Mouse (Mus musculus): ENCODE data around the gene Sdr42e1. TPM values are rescaled to one million over a fixed set of nuclear protein-coding genes. Genes with fewer than 3 reads are reported as not detected.

The Sdr42e1 gene
- polyA plus RNA-seq, 1 experiment = not detected

- no peak overlapping the region for H3K27ac ChIP-seq (ENCODE audit: insufficient read depth, low read depth, low read length)
- H3K4me1 ChIP-seq (ENCODE audit: control insufficient read depth, insufficient read depth, low read length) = peaks cover 4% of the 10 kb centered on the region; the same call in 1 of the 2 replicates
- WGBS = 63% methylated on average over 8 of the region's 8 CpGs
- H3K4me3 ChIP-seq (ENCODE audit: insufficient read depth, low read depth, low read length) = no peak overlapping the region
- TF ChIP-seq CTCF (IDR thresholded peaks at IDR 0.05; ENCODE audit: insufficient read depth, low read depth, low read length) = no peak
- no peak for TF ChIP-seq POLR2A (IDR thresholded peaks at IDR 0.05; ENCODE audit: insufficient read depth, low read depth, low read length)
Measured at GRCm38 (mm10) chr8:117700699-117701098, 27.2 kb upstream of the Sdr42e1 start.

DNA sequence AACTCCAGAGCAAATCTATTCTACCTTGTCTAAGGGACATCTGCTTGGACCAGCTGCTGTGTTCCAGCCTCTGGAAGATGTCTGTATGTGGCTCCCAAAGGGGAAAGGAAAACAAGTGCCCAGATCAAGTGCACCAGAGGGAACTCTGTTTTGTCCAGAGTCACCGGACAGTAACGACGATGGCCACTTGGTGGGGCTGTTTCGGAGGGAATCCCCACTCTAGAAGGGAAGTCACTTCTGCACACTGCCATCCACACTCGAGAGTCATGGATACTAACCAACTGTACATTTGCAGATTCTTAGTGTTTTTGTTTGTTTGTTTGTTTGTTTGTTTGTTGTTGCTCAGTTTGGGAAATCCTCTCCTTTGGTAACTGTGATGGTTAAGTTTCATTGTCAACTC, 23.8 kb upstream of the Sdr42e1 start:
- Histone ChIP-seq H3K4me1 (ENCODE audit: control insufficient read depth, insufficient read depth, low read length) (peaks cover 4% of the 10 kb centered on the region; the same call in 1 of the 2 replicates), H3K4me3 (ENCODE audit: insufficient read depth, low read depth, low read length) (no peak overlapping the region), H3K27ac (ENCODE audit: insufficient read depth, low read depth, low read length) (no peak overlapping the region)
- no peak for TF ChIP-seq CTCF (IDR thresholded peaks at IDR 0.05; ENCODE audit: insufficient read depth, low read depth, low read length)
- TF ChIP-seq POLR2A (IDR thresholded peaks at IDR 0.05; ENCODE audit: insufficient read depth, low read depth, low read length) = no peak
- 45% methylated on average over 5 of the region's 5 CpGs for WGBS

DNA sequence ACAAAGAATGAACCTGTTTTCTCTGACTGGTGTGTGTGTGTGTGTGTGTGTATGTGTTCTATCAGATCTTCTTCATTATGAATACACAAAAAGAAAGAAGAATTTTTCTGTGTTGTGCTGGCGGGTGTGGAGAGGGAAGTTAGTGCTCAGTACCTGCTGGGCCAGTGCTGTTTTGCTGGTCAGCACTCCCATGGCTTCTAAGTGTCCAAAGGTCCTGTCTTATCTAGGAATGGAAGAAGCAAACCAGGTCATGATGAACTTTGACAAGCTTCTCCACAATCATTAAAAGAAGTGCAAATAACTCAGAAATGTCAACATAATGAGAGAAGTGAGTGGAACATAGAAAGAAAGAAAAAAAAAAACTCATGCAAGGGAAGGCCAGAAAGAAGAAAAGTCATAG, 22.1 kb upstream of the Sdr42e1 start:
- H3K27ac ChIP-seq (ENCODE audit: insufficient read depth, low read depth, low read length) = no peak overlapping the region
- WGBS = 96% methylated on average over 1 of the region's 1 CpGs
- no peak overlapping the region for H3K4me3 ChIP-seq (ENCODE audit: insufficient read depth, low read depth, low read length)
- TF ChIP-seq POLR2A (IDR thresholded peaks at IDR 0.05; ENCODE audit: insufficient read depth, low read depth, low read length) = no peak
- no peak for TF ChIP-seq CTCF (IDR thresholded peaks at IDR 0.05; ENCODE audit: insufficient read depth, low read depth, low read length)
- H3K4me1 ChIP-seq (ENCODE audit: control insufficient read depth, insufficient read depth, low read length) = no peaks in the 10 kb centered on the region

GRCm38 (mm10) chr8:117692131-117692530, 18.6 kb upstream of the Sdr42e1 start:
- WGBS = 88% methylated on average over 4 of the region's 4 CpGs

DNA sequence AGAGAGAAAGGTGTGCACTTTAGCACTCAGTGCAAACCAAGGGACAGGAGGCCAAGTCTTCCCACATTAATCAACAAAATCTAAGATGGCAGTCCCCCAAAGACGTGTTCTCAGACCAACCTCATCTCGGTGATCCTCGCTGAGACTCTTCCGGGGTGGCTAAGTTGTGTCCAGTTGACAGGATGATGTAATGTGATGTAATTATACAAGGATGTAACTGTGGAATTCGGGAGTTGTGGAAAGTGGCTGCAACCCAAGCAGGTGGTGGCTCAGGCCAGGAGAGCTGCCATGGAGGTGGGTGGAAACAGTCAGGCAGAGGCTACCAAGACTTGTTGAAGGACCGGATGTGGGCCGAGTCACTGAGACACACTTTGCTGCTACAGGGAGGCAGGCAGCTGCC, 14.4 kb upstream of the Sdr42e1 start:
- H3K27ac ChIP-seq (ENCODE audit: insufficient read depth, low read depth, low read length) = no peak overlapping the region
- H3K4me1 ChIP-seq (ENCODE audit: control insufficient read depth, insufficient read depth, low read length) = no peaks in the 10 kb centered on the region
- TF ChIP-seq CTCF (IDR thresholded peaks at IDR 0.05; ENCODE audit: insufficient read depth, low read depth, low read length) = no peak
- no peak for TF ChIP-seq POLR2A (IDR thresholded peaks at IDR 0.05; ENCODE audit: insufficient read depth, low read depth, low read length)
- WGBS = 82% methylated on average over 7 of the region's 7 CpGs
- no peak overlapping the region for H3K4me3 ChIP-seq (ENCODE audit: insufficient read depth, low read depth, low read length)

More at GRCm38 (mm10) chr8:117692131-117692530, 18.6 kb upstream of the Sdr42e1 start:
- TF ChIP-seq POLR2A (IDR thresholded peaks at IDR 0.05; ENCODE audit: insufficient read depth, low read depth, low read length) (no peak), CTCF (IDR thresholded peaks at IDR 0.05; ENCODE audit: insufficient read depth, low read depth, low read length) (no peak)
- Histone ChIP-seq H3K4me3 (ENCODE audit: insufficient read depth, low read depth, low read length) (no peak overlapping the region), H3K4me1 (ENCODE audit: control insufficient read depth, insufficient read depth, low read length) (no peaks in the 10 kb centered on the region), H3K27ac (ENCODE audit: insufficient read depth, low read depth, low read length) (no peak overlapping the region)

- Histone ChIP-seq H3K4me1 (ENCODE audit: control insufficient read depth, insufficient read depth, low read length) (no peaks in the 10 kb centered on the region), H3K4me3 (ENCODE audit: insufficient read depth, low read depth, low read length) (no peak overlapping the region), H3K27ac (ENCODE audit: insufficient read depth, low read depth, low read length) (no peak overlapping the region)
- TF ChIP-seq POLR2A (IDR thresholded peaks at IDR 0.05; ENCODE audit: insufficient read depth, low read depth, low read length) = no peak
- no peak for TF ChIP-seq CTCF (IDR thresholded peaks at IDR 0.05; ENCODE audit: insufficient read depth, low read depth, low read length)
- WGBS = 73% methylated on average over 11 of the region's 11 CpGs
Measured at GRCm38 (mm10) chr8:117684504-117684903, 11.0 kb upstream of the Sdr42e1 start.

DNA sequence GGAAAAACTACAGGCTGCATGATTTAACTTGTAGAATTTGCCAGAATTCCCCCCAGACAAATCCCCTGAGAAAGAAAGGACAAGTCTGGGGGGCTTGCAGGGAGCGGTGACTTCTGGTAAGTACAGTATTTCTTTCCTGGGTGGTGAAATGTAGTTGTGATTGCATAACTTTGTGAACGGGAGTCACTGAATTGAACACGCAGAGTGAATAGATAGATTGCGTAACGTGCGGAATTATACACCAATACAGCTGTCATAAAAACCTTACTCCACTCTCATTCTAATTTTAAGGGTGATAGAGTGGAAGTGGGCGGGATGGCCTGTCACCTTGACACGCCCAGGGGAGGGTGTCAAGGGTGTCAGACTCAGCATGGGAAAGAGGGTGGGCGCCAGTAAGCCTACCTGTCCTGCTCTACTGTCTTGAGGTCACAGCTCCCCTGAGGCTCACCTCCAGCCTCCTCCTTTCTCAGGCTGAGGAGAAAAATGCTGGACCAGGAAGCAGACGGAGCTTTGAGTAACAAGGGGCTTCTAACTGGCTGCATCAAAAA, 10.5 kb upstream of the Sdr42e1 start:
- Histone ChIP-seq H3K4me1 (ENCODE audit: control insufficient read depth, insufficient read depth, low read length) (no peaks in the 10 kb centered on the region), H3K4me3 (ENCODE audit: insufficient read depth, low read depth, low read length) (no peak overlapping the region), H3K27ac (ENCODE audit: insufficient read depth, low read depth, low read length) (no peak overlapping the region)
- TF ChIP-seq CTCF (IDR thresholded peaks at IDR 0.05; ENCODE audit: insufficient read depth, low read depth, low read length) (no peak), POLR2A (IDR thresholded peaks at IDR 0.05; ENCODE audit: insufficient read depth, low read depth, low read length) (no peak)
- WGBS = 81% methylated on average over 10 of the region's 10 CpGs

DNA sequence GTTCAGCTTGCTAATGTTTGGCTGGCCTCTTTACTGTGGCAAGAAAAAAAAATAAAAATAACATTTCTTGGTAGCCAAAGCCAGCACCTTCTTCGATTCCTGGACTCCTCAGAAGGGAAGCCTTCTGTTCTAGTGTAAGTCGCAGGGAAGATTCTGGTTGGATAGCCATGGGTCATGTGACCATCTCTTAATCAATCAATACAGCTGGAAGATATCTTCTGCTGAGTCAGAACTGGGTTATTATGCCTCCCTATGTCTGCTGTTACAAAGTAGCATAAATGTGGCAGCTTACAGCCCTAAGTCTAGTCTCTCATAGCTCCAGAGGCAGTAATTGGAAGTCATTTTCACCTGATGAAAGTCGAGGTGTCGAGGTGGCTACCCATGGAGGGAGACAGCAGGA, 5.2 kb upstream of the Sdr42e1 start:
- TF ChIP-seq CTCF (IDR thresholded peaks at IDR 0.05; ENCODE audit: insufficient read depth, low read depth, low read length) (no peak), POLR2A (IDR thresholded peaks at IDR 0.05; ENCODE audit: insufficient read depth, low read depth, low read length) (no peak)
- WGBS = 91% methylated on average over 4 of the region's 4 CpGs
- Histone ChIP-seq H3K4me3 (ENCODE audit: insufficient read depth, low read depth, low read length) (no peak overlapping the region), H3K4me1 (ENCODE audit: control insufficient read depth, insufficient read depth, low read length) (no peaks in the 10 kb centered on the region), H3K27ac (ENCODE audit: insufficient read depth, low read depth, low read length) (no peak overlapping the region)

DNA sequence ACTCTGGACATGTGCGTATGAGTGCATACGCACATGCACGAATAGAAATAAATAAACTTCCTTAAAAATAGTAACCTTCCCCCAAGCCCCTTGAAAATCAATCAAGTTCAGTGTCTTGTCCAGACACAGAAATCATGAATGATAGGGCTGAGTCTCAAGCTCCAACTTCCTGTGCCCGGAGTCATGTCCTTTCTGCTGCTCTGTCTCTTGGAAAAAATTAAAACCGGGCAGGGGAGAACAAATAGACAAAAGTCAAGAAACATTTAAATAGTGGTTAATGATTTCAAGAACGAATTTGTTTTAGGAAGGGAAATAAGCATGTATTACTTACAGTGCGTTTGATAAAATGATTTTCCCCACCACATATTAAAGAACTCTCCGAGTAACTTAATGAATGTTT, 3.5 kb upstream of the Sdr42e1 start:
- Histone ChIP-seq H3K4me3 (ENCODE audit: insufficient read depth, low read depth, low read length) (no peak overlapping the region), H3K27ac (ENCODE audit: insufficient read depth, low read depth, low read length) (no peak overlapping the region), H3K4me1 (ENCODE audit: control insufficient read depth, insufficient read depth, low read length) (no peaks in the 10 kb centered on the region)
- WGBS = 72% methylated on average over 8 of the region's 8 CpGs
- TF ChIP-seq POLR2A (IDR thresholded peaks at IDR 0.05; ENCODE audit: insufficient read depth, low read depth, low read length) = no peak
- no peak for TF ChIP-seq CTCF (IDR thresholded peaks at IDR 0.05; ENCODE audit: insufficient read depth, low read depth, low read length)

DNA sequence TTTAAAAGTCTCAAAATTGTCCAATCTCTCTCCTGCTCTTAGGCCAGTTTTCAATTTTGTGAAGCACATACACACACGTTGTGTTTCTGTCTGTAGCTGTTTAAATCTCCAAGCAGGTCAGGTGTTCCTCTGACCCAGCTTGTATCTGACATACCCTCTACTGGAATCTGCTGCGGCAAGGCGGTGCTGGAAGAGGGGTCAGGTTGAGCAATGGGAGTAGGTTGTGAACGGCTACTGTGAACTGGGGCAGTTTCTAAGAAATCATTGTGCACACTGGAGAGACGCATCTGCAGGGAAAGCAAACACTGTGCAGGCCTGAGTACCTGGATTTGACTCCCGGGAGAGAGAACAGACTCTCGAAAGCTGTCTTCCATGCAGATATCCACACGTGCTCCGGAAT, 3.0 kb upstream of the Sdr42e1 start:
- Histone ChIP-seq H3K4me1 (ENCODE audit: control insufficient read depth, insufficient read depth, low read length) (no peaks in the 10 kb centered on the region), H3K27ac (ENCODE audit: insufficient read depth, low read depth, low read length) (no peak overlapping the region), H3K4me3 (ENCODE audit: insufficient read depth, low read depth, low read length) (no peak overlapping the region)
- TF ChIP-seq CTCF (IDR thresholded peaks at IDR 0.05; ENCODE audit: insufficient read depth, low read depth, low read length) (no peak), POLR2A (IDR thresholded peaks at IDR 0.05; ENCODE audit: insufficient read depth, low read depth, low read length) (no peak)
- WGBS = 83% methylated on average over 9 of the region's 9 CpGs

Measured in olfactory bulb, adult 2 months (tissue).